Mouse (Mus musculus): ENCODE results near the gene Clip2. TPM values are rescaled to one million over a fixed set of nuclear protein-coding genes. Genes with fewer than 3 reads are reported as not detected.

Clip2 gene
- polyA plus RNA-seq, 1 experiment from 2014 or later = 16.7 TPM

- no peak for ATAC-seq
Measured at GRCm38 (mm10) chr5:134468158-134468765, 84.0 kb downstream of the Clip2 start.

GRCm38 (mm10) chr5:134467030-134467549 is 85.1 kb downstream of the Clip2 start:
- Histone ChIP-seq H3K27ac (ENCODE audit: low read length) (0 out of 2 replicates have a peak overlapping the region, but pooled peaks have one; percentile 69), H3K4me1 (ENCODE audit: control insufficient read depth, insufficient read depth, low read length) (peaks cover 14% of the 10 kb centered on the region), H3K36me3 (ENCODE audit: control insufficient read depth, insufficient read depth, low read length) (no peaks in the 10 kb centered on the region), H3K27me3 (ENCODE audit: control insufficient read depth, insufficient read depth, low read depth, low read length) (no peaks in the 10 kb centered on the region), H3K9ac (ENCODE audit: low read depth, low read length) (no peak overlapping the region), H3K4me2 (ENCODE audit: low read length) (no peak overlapping the region), H3K4me3 (ENCODE audit: low read depth, low read length) (no peak overlapping the region), H3K9me3 (replicated peaks; ENCODE audit: control insufficient read depth, low read length, poor library complexity, severe bottlenecking) (no peaks in the 10 kb centered on the region)
- no peak for ATAC-seq
- WGBS = 59% methylated on average over 8 of the region's 8 CpGs

More at GRCm38 (mm10) chr5:134468158-134468765, 84.0 kb downstream of the Clip2 start:
- Histone ChIP-seq H3K4me3 (ENCODE audit: low read depth, low read length) (no peak overlapping the region), H3K9ac (ENCODE audit: low read depth, low read length) (no peak overlapping the region), H3K27me3 (ENCODE audit: control insufficient read depth, insufficient read depth, low read depth, low read length) (no peaks in the 10 kb centered on the region), H3K27ac (ENCODE audit: low read length) (peak overlapping the region; percentile 10; the same call in 1 of the 2 replicates), H3K4me2 (ENCODE audit: low read length) (no peak overlapping the region), H3K36me3 (ENCODE audit: control insufficient read depth, insufficient read depth, low read length) (no peaks in the 10 kb centered on the region), H3K4me1 (ENCODE audit: control insufficient read depth, insufficient read depth, low read length) (peaks cover 14% of the 10 kb centered on the region), H3K9me3 (replicated peaks; ENCODE audit: control insufficient read depth, low read length, poor library complexity, severe bottlenecking) (no peaks in the 10 kb centered on the region)
- 70% methylated on average over 10 of the region's 10 CpGs for WGBS

GRCm38 (mm10) chr5:134466296-134467029 is 85.8 kb downstream of the Clip2 start:
- Histone ChIP-seq H3K9ac (ENCODE audit: low read depth, low read length) (0 out of 2 replicates have a peak overlapping the region, but pooled peaks have one; percentile 31), H3K4me3 (ENCODE audit: low read depth, low read length) (no peak overlapping the region), H3K36me3 (ENCODE audit: control insufficient read depth, insufficient read depth, low read length) (no peaks in the 10 kb centered on the region), H3K27ac (ENCODE audit: low read length) (peak overlapping the region; percentile 69), H3K9me3 (replicated peaks; ENCODE audit: control insufficient read depth, low read length, poor library complexity, severe bottlenecking) (no peaks in the 10 kb centered on the region), H3K4me1 (ENCODE audit: control insufficient read depth, insufficient read depth, low read length) (peaks cover 14% of the 10 kb centered on the region), H3K4me2 (ENCODE audit: low read length) (peak overlapping the region; percentile 20; the same call in 1 of the 2 replicates), H3K27me3 (ENCODE audit: control insufficient read depth, insufficient read depth, low read depth, low read length) (no peaks in the 10 kb centered on the region)
- 10% methylated on average over 21 of the region's 21 CpGs for WGBS
- peak; percentile 70; the same call in 1 of the 2 replicates for ATAC-seq

- H3K9ac ChIP-seq (ENCODE audit: low read depth, low read length) = no peak overlapping the region
- H3K9me3 ChIP-seq (replicated peaks; ENCODE audit: control insufficient read depth, low read length, poor library complexity, severe bottlenecking) = no peaks in the 10 kb centered on the region
- no peaks in the 10 kb centered on the region for H3K36me3 ChIP-seq (ENCODE audit: control insufficient read depth, insufficient read depth, low read length)
- no peaks in the 10 kb centered on the region for H3K27me3 ChIP-seq (ENCODE audit: control insufficient read depth, insufficient read depth, low read depth, low read length)
- no peak overlapping the region for H3K27ac ChIP-seq (ENCODE audit: low read length)
- no peak for ATAC-seq
- no peak overlapping the region for H3K4me2 ChIP-seq (ENCODE audit: low read length)
- H3K4me1 ChIP-seq (ENCODE audit: control insufficient read depth, insufficient read depth, low read length) = peaks cover 14% of the 10 kb centered on the region
- no peak overlapping the region for H3K4me3 ChIP-seq (ENCODE audit: low read depth, low read length)
- WGBS = 96% methylated on average over 1 of the region's 1 CpGs
Measured at GRCm38 (mm10) chr5:134465197-134465596, 87.0 kb downstream of the Clip2 start.

- Histone ChIP-seq H3K4me3 (ENCODE audit: low read depth, low read length) (no peak overlapping the region), H3K27ac (ENCODE audit: low read length) (no peak overlapping the region), H3K4me1 (ENCODE audit: control insufficient read depth, insufficient read depth, low read length) (peaks cover 14% of the 10 kb centered on the region), H3K9me3 (replicated peaks; ENCODE audit: control insufficient read depth, low read length, poor library complexity, severe bottlenecking) (no peaks in the 10 kb centered on the region), H3K27me3 (ENCODE audit: control insufficient read depth, insufficient read depth, low read depth, low read length) (no peaks in the 10 kb centered on the region), H3K36me3 (ENCODE audit: control insufficient read depth, insufficient read depth, low read length) (no peaks in the 10 kb centered on the region), H3K9ac (ENCODE audit: low read depth, low read length) (no peak overlapping the region), H3K4me2 (ENCODE audit: low read length) (no peak overlapping the region)
- no peak for ATAC-seq
- 90% methylated on average over 5 of the region's 5 CpGs for WGBS
Measured at GRCm38 (mm10) chr5:134464225-134464624, 88.0 kb downstream of the Clip2 start.

GRCm38 (mm10) chr5:134462731-134463130 is 89.5 kb downstream of the Clip2 start:
- no peaks in the 10 kb centered on the region for H3K36me3 ChIP-seq (ENCODE audit: control insufficient read depth, insufficient read depth, low read length)
- 83% methylated on average over 8 of the region's 8 CpGs for WGBS
- no peak for ATAC-seq

GRCm38 (mm10) chr5:134462316-134462715 is 89.9 kb downstream of the Clip2 start:
- Histone ChIP-seq H3K4me2 (ENCODE audit: low read length) (no peak overlapping the region), H3K36me3 (ENCODE audit: control insufficient read depth, insufficient read depth, low read length) (no peaks in the 10 kb centered on the region), H3K27ac (ENCODE audit: low read length) (no peak overlapping the region)

More at GRCm38 (mm10) chr5:134462731-134463130, 89.5 kb downstream of the Clip2 start:
- Histone ChIP-seq H3K4me3 (ENCODE audit: low read depth, low read length) (no peak overlapping the region), H3K4me1 (ENCODE audit: control insufficient read depth, insufficient read depth, low read length) (peaks cover 10% of the 10 kb centered on the region), H3K9ac (ENCODE audit: low read depth, low read length) (no peak overlapping the region), H3K27ac (ENCODE audit: low read length) (no peak overlapping the region), H3K4me2 (ENCODE audit: low read length) (no peak overlapping the region), H3K9me3 (replicated peaks; ENCODE audit: control insufficient read depth, low read length, poor library complexity, severe bottlenecking) (no peaks in the 10 kb centered on the region), H3K27me3 (ENCODE audit: control insufficient read depth, insufficient read depth, low read depth, low read length) (no peaks in the 10 kb centered on the region)

GRCm38 (mm10) chr5:134460546-134460945 is 91.7 kb downstream of the Clip2 start:
- H3K4me2 ChIP-seq (ENCODE audit: low read length) = no peak overlapping the region
- no peak overlapping the region for H3K27ac ChIP-seq (ENCODE audit: low read length)
- no peaks in the 10 kb centered on the region for H3K9me3 ChIP-seq (replicated peaks; ENCODE audit: control insufficient read depth, low read length, poor library complexity, severe bottlenecking)
- H3K9ac ChIP-seq (ENCODE audit: low read depth, low read length) = no peak overlapping the region
- H3K4me1 ChIP-seq (ENCODE audit: control insufficient read depth, insufficient read depth, low read length) = no peaks in the 10 kb centered on the region; the same call in 1 of the 2 replicates
- H3K4me3 ChIP-seq (ENCODE audit: low read depth, low read length) = no peak overlapping the region
- ATAC-seq = no peak
- WGBS = 97% methylated on average over 4 of the region's 4 CpGs
- no peaks in the 10 kb centered on the region for H3K36me3 ChIP-seq (ENCODE audit: control insufficient read depth, insufficient read depth, low read length)
- no peaks in the 10 kb centered on the region for H3K27me3 ChIP-seq (ENCODE audit: control insufficient read depth, insufficient read depth, low read depth, low read length)

More at GRCm38 (mm10) chr5:134462316-134462715, 89.9 kb downstream of the Clip2 start:
- H3K9me3 ChIP-seq (replicated peaks; ENCODE audit: control insufficient read depth, low read length, poor library complexity, severe bottlenecking) = no peaks in the 10 kb centered on the region
- no peak for ATAC-seq
- H3K9ac ChIP-seq (ENCODE audit: low read depth, low read length) = no peak overlapping the region
- H3K4me3 ChIP-seq (ENCODE audit: low read depth, low read length) = no peak overlapping the region
- no peaks in the 10 kb centered on the region for H3K27me3 ChIP-seq (ENCODE audit: control insufficient read depth, insufficient read depth, low read depth, low read length)
- H3K4me1 ChIP-seq (ENCODE audit: control insufficient read depth, insufficient read depth, low read length) = peaks cover 10% of the 10 kb centered on the region
- WGBS = 83% methylated on average over 2 of the region's 2 CpGs

GRCm38 (mm10) chr5:134459096-134459495 is 93.1 kb downstream of the Clip2 start:
- H3K4me3 ChIP-seq (ENCODE audit: low read depth, low read length) = no peak overlapping the region
- 89% methylated on average over 7 of the region's 7 CpGs for WGBS
- no peaks in the 10 kb centered on the region for H3K9me3 ChIP-seq (replicated peaks; ENCODE audit: control insufficient read depth, low read length, poor library complexity, severe bottlenecking)
- no peaks in the 10 kb centered on the region for H3K36me3 ChIP-seq (ENCODE audit: control insufficient read depth, insufficient read depth, low read length)
- H3K9ac ChIP-seq (ENCODE audit: low read depth, low read length) = no peak overlapping the region
- no peak for ATAC-seq
- peaks cover 12% of the 10 kb centered on the region for H3K4me1 ChIP-seq (ENCODE audit: control insufficient read depth, insufficient read depth, low read length)
- H3K27ac ChIP-seq (ENCODE audit: low read length) = no peak overlapping the region
- H3K4me2 ChIP-seq (ENCODE audit: low read length) = no peak overlapping the region
- H3K27me3 ChIP-seq (ENCODE audit: control insufficient read depth, insufficient read depth, low read depth, low read length) = no peaks in the 10 kb centered on the region

Measured in midbrain, embryonic 16.5 days (tissue).